Mouse (Mus musculus) adrenal gland, adult 18-20 months (tissue): ENCODE data around the gene Trp53bp1. TPM values are rescaled to one million over a fixed set of nuclear protein-coding genes. Genes with fewer than 3 reads are reported as not detected.

ENCODE experiments used
- DNase-seq, 2 experiments: peaks; one replicate each; pipeline ENCODE4 v3.0.0; 2021 to 2022; ENCODE audit warnings: low spot score in 2 of 2
- long read RNA-seq, 2 experiments: library from polyadenylated mRNA; stranded (forward); transcript quantifications; one replicate each; pipeline ENCODE4 v2.0.0; 2021
- total RNA-seq, 2 experiments: library from RNA; stranded (reverse); gene quantifications; 1 replicate in 1 of 2; 2 replicates in 1 of 2; pipeline ENCODE4 v1.2.3; 2021

The Trp53bp1 gene
- total RNA-seq, result 10 to 100 TPM; 61.6 to 69.8 TPM
- long read RNA-seq, experiment 1, full-length matches to known transcripts, result 1 of 8 reads
- long read RNA-seq, experiment 1, partial matches to known transcripts, result 4 of 8 reads
- long read RNA-seq, experiment 1, other reads (novel, unspliced or antisense), result 3 of 8 reads
- long read RNA-seq, experiment 2, partial matches to known transcripts, result 13 of 16 reads
- long read RNA-seq, experiment 2, other reads (novel, unspliced or antisense), result 3 of 16 reads

DNA sequence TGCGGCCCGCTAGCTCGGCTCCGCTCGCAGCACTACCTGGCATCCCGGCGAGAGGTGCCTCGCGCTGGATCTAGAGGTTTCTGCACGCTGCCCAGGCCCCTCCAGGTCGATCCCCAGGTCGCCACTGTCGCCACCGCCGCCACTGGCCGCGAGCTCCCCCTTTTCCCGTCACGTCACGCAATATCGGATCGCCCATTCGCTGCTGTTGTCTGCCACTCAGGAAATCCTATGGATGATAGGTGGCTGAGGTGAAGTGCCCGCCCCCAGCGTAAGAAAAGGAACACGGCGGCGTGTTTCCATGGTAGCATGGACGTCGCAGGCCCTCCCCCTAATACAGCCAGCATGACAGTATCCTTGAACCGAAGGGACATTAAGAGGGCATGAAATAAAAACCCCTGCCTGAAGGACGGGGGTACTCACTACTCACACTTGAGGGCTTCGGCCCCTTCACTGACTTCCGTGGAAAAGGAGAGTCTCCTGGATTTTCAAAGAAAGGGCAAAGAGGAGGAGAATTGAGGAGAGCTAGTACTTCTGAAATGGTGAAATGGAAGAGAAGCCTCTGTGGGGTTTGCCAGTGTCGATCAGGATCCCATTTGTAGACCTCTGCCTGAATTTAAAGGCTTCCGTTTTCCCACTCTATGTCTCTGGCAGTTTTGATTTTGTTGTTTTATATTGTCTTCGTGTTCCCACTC is at the start of gene Trp53bp1:
Trp53bp1 (minus strand) TSS at position 172 of the 692 bp plus-strand sequence.
- peak; percentile 90 to 91 for DNase-seq

DNA sequence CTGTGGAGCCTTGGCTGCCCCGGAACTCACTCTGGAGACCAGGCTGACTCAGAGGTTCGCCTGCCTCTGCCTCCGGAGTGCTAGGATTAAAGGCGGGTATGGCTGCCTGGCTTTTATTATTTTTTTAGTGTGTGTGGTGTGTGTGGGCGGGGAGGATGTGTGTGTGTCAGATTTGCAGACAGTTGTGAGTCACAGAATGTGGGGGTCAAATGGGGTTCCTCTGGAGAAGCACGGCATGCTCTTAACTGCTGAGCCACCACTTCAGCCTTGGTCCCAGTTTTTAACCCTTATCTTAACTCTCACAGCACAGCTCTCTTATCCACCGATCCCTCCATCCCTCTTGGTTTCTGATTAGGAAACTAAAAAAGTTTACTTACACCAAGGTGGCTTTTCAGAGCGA is 45.1 kb upstream of the Trp53bp1 start:
- no peak for DNase-seq

DNA sequence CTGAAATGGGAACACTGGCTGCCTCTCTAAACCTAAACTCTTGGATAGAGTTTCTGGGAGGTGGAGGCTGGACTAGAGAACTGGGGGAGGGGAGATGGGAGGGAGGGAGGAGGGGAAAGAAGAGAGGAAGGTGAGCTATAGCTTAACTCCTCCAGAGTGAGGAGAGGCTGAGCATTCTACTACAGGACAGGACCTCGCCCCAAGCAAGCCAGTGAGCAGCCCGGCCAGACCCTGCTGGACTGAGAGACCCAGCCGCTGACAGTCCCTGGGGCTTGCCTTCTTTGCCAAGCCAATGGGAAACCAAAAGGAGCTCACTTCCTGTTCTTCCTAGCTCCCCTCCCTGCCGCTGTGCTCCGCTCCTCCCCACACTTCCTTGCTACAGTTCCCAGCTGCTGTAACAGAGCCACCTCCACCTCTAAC is 37.8 kb upstream of the Trp53bp1 start:
- DNase-seq, result no peak

DNA sequence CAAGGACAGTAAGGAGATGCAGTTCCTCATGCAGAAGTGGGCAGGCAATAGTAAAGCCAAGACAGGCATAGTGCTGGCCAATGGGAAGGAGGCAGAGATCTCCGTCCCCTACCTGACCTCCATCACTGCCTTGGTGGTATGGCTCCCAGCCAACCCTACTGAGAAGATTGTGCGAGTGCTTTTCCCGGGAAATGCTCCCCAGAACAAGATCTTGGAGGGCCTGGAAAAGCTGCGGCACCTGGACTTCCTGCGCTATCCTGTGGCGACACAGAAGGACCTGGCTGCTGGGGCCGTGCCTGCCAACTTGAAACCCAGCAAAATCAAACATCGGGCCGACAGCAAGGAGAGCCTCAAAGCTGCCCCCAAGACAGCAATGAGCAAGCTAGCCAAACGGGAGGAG is 28.8 kb upstream of the Trp53bp1 start:
- no peak for DNase-seq

DNA sequence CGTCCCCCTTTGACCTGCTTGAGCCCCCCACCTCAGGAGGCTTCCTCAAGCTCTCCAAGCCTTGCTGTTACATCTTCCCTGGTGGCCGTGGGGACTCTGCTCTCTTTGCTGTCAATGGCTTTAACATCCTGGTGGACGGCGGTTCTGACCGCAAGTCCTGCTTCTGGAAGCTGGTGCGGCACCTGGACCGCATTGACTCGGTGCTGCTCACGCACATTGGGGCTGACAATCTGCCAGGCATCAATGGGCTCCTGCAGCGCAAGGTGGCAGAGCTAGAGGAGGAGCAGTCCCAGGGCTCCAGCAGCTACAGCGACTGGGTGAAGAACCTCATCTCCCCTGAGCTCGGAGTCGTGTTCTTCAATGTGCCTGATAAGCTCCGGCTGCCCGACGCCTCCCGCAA is 28.3 kb upstream of the Trp53bp1 start:
- DNase-seq, result no peak

DNA sequence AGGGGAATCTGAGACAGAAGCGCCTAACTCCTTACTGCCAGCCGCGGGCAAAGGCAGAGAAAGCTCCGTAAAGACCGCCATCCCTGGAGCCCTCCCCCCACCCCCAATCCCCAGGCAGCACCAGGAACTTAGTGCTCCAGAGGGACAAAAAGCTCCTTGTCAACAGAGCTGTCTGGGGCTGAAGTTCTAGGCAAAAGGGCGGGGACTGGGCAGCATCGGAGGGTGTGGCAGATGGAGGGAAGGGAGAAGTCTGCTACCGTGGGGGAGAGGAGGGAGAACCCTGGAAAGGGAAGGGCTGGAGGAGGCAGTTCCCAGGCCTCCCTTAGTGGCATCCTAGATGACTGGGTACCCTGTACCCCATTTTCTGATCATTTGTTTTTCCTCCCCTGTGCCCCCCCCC is 26.9 kb upstream of the Trp53bp1 start:
- DNase-seq, result no peak

DNA sequence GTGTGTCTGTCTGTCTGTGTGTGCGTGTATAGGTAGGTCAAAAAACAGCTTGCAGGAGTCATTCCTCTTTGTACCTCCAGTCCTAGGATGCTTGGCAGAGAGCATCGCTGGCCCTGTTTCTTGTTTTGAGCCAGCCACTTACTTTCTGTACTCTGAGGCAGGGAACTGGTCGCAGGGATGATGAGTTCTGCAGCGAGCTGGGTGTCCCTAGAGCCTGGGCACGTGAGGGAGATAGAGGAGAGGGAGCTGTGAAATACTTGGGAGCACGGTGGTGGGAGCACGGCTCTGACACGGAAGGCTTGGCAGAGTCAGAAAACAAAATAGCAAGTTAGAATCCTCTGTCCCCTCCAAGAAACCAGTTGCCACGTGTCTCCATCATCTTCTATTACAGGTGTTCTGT is 26.5 kb upstream of the Trp53bp1 start:
- no peak for DNase-seq

DNA sequence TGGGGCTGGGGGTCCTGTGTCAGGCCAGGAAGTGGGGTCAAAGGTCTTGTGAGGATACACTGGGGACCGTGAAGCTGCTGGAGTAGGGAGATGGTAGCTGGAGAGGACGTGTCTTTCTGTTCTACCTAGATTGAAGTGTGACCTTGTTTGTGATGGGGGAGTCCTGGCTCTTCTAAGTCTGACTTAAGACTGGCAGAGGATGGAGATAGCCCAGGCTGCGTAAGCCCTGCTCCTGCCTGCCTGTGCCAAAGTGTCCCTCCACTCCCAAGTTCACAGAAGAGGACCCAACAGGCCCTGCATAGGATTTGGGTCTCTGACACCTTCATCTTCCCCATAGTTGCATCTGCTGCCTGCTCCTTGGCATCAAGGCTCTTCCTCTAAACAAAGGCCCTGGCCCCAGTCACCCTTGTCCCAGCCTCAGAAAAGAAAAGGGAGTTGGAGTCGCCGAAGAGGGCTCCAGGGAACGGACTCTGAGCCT is 25.6 kb upstream of the Trp53bp1 start:
- no peak for DNase-seq

DNA sequence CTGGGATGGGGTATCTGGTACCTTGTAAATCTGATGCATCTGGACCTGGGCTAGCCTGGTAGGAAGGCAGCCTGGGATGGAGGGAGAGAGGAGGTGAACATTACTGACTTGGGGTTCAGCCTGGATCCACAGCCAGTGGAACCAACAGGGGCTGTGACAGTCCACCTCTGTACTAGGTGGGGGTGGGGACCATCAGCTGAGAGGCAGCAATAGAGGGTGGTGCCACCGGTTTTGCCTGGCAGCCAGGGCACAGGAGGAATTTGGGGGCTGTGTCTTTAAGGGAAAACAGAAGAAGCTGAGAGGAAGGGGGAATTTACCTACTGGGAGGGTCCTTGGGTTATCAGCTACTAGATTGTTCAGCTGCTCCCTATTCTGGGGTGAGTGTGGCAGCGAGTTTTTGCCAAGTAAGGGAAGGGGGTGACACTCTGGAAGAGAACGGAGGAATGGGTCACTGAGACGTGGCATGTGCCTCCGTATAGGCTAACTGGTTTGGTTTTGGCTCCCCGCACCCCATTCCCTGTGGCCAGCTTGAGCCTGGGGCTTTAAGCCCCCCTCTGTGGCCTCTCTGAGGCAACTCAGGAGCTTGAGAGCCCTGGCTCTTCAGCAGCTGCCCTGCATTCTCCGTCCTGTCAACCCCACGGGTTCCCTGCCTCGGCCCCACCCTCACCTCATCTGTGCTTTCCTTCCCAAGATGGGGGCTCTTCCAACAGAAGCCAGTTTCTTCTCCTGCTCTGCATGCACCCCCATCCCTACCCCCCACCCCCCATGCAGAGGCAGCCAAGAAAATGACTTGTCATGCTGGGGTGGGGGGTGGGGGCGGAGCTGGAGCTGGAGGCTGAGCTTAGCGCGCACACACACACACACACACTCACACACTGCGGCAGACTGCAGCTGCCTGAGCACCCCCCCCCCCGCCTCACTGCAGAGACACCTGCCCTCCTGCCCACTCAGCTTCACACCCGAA is 24.7 kb upstream of the Trp53bp1 start:
- no peak for DNase-seq

DNA sequence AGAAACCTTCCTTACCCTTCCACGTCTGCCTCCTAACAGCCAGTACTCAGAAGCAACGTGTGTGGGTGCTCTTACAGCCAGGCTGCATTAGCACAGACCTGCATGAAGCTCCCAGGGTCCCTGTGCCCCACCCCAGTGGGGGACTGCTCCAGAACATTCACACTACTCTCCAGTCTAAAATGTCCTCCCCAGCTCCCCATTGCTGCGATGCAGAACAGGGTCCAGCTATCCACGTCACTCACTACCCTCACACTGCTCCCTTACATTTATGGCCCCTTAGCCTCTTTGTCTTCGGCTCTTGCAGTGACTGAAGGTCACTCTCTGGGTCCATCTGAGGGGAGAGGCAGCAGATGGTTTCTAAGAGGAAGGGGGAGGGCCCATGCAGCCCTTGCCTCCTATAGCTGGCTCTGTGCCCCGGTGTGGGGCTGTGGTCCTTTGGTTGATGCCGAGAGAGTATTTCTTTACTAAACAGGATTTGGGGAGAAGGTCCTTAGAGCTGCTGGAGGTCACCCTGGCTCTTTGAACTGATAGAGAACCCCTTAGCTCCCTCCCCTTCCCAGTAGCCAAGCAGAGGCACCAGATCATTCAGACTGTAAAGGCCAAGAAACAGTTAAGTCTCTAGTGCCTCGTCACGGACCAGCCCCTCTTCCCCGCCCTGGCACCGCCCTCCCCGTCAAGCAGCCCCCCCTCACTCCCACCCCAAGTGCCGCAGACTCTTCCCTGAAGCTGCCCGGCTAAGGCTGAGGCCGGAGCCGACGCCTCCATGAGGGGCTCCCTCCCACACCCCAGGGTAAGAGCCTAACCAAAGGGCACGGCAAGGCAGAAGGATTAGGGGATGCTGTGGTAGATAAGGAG is 23.8 kb upstream of the Trp53bp1 start:
- DNase-seq, result no peak

DNA sequence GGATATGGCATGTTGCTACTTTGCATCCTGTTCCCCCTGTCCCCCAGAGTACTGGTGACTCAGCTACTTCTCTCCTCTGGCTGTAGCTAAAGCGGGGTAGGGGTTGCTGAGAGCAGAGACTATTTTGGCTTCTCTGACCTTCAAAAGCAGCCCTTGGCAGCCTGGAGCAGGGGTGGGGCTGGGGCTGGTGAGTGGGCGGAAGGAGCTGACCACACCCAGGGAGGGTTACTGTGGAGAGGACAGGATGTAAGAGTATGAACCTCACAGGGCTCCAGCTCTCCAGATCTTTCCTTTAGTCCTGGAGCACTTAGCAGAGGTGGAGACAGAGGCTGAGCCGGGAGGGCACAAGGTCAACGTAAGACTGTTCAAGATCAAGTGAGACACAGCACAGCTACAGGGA is 23.0 kb upstream of the Trp53bp1 start:
- peak in 1 of 2 experiments; percentile 39 for DNase-seq

DNA sequence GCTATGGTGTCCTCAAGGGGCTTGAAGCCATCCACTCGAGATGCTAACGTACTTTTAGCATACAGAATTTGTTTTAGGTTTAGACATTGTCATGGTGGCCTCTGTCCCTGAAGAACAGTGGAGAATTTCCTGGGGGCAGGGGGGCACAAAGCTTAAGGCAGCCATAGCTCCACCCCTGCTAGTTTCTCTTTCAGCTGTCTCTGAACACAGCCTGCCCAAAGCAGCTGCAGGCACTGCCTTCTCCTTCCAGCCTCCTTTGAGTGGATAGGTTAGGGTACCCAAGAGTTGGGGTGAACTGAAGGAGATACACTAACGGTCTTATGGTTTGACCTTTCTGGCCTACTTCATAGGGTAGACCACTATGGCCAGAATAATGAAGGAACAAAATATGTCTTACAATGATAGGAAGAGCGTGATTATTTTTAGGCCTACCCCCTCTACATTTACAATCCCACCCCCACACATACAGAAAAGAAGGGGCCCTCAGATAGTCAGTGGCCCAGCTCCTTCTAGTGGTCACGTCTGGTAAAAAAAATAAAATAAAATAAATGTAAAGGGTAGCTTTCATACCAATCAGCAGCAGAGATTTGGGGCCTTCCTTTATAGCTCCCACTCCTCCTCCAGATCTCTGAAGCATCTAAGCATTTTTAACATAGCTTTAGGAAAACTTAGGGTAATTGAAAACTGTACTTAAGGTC is 21.3 kb upstream of the Trp53bp1 start:
- no peak for DNase-seq

DNA sequence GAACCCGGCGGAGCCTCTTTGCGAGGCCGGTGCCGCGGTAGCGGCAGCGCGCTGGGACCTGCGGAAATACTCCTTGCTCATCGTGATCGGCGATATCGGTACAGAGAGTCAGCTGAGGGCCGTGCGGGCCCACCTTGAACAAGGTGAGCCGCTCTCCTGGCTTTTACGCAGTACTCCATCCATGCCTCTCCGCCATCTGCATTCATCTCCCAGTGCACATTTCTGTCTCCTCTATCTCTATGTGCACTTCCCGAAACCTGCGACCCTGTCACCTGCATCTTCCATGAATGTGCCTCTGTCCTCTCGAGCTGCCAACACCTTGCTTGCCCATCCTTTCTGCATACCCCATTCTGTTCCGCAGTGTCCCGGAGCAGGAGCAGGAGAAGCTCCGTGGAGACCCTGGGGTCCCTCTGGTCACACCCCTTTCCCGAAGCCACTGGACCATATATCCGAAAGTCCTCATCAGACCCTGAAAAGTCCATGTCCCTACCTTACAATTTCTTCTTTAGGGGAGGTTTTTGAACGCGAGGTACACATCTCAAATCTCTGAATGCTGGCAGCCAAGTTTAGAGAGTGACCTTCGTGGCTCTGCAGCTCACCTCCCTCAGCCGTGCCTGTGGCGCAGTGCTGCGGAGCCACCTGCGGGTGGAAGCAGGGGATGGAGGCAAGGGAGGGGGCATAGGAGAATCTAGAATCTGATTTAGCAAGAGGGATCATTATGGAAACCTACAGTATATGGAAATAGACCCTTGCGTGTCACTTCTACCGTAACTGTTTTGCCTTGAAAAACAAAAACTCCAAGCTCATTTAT is 18.7 kb upstream of the Trp53bp1 start:
- no peak for DNase-seq

DNA sequence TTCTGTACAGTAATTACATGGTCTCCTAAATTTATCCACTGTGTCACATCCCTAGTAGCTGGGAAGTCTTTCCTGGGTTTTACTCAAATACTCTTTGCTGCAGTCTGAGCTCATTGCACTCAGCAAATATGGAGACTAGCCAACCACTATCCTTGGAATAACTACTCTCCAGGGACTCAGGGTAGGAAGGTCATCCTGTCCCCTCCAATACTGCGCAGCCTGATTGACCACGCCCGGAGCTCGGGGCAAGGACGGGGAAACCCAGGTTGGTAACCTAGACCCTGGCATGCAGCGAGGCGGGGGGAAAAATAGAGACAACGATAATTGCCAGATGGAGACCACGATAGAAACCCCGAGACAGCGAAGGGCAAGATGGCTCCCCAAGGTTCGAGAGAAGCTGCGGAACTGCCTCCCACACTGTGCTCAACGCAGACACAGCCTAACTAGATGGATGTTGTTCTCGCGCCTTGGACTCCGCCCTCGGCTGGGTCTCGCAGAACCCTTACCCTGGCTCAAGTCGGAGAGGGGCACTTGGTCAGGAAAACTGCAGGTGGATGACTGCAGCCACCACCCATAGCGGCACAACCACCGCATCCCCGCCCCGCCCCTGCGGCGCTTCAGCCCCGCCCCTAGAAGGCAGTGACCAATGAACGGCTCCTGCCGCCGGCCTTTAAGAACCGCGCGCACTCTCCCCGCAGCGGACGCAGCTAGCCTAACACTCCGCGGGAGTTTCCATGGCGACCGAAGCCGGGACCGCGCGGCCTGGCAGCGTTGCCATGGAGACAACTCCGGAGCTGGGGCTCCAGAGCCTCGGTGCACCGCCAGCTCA is 17.9 kb upstream of the Trp53bp1 start, which contains the start of gene Map1a:
Map1a (plus strand) TSS at position 700 of the 829 bp plus-strand sequence.
- DNase-seq, result peak; percentile 87 to 90

DNA sequence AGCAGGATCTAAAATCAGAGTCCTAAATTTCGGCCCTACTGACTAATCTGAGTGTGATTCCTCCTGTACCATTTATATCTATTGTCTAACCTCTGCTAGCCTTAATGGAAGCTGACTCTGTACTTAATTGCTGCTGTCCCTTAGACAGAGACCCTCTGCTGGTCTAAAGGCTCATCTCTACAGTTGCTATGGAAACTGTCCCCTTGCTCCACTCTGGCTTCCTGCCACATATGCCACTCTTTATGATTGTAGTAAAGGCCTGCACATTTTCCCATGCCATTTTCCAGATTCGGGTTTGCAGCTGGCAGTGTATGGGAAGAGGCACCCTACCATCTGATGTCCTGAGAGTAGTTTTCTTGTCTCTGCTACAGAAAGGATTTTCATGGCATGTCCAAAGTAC is 16.6 kb upstream of the Trp53bp1 start:
- DNase-seq, result no peak

DNA sequence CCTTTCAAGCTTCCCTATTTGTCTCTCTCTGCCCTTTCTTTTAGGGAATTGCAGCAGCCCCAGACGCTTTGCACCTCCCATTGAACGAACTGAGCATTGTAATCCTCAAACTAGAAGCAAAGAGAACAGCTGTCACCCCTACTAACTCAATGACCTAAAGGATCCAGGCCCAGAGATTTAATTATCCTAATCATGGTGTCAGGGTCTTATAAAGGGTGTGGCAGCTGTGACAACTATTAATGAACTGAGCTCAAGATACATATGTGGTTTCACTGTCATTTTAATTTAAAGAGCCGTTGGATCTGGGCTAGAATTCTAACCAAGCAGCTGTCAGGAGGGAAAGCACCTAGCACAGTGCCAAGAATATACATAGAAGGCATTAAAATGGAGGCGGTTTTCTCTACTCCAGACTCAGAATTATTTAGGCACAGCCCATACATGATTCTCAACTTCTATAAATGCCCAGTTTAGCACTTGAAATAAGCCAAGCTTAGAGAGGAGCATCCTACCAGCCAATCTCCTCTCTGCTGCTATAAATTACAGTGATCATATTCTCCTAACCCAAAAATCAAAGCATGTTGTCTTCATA is 815 bp upstream of the Trp53bp1 start:
- DNase-seq, result no peak

DNA sequence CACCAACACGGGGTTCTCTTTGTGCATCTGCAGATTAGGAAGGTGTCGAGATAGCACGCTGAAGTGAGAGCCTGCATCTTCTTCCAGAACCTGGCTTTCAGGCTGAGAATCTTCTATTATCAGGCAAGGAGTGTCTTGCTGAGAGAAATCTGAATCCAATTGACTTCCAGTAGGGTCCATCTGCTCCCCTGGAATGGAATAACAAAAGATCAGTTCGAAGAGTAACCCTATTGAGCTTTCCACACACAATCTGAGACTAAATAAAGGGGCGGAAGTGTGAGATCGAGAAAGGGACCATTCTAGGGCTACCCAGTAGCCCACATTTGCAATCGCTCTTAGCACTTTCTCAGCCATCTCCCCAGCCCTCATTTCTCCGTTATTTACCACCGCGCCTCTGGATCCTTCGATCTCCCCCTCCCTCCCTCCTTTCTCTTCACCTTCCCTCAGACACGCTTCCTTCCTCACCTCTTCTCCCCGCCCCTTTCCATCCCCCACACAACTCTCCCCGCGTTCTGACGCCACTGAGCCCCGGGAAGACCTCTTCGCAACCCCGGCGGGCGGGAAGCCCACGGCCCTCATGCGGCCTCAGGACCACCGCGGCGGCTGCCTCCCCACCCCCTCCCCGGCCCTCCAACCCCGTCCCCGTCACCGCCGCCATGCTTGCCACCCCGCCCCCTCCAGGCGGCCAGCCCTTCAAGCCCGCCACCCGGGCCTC is 529 bp downstream of the Trp53bp1 start:
- no peak for DNase-seq
